ENCODE assay signal across 10 mouse cellular contexts in genomic region chr10:58383761-58384160, GRCm38 (mm10).
DNase-seq lines count a peak whose midpoint lies in the region; ATAC-seq and TF ChIP-seq lines count a peak whose summit lies in the region.
"Had no signal": no experiment of that assay in that cellular context is flagged by ENCODE, and none has a peak within 500 bp of the region (broad histone marks: within the 10 kb centered on the region; RNA-seq: fewer than 3 reads in every experiment).

No protein-coding gene starts in this region.

- no peak overlapping the region for H3K4me3 ChIP-seq in heart, embryonic 11.5 days (ENCODE audit: low read depth, low read length)
- H3K4me3 ChIP-seq in lung, postnatal 0 days (ENCODE audit: low read depth, low read length) = no peak overlapping the region
- H3K4me3 ChIP-seq in forebrain, embryonic 15.5 days = no peak overlapping the region
- no peak overlapping the region for H3K4me3 ChIP-seq in stomach, embryonic 16.5 days (replicated peaks; ENCODE audit: low read length)
- H3K4me3 ChIP-seq: midbrain, embryonic 12.5 days had no signal

- H3K36me3 ChIP-seq in heart, embryonic 11.5 days (ENCODE audit: control insufficient read depth, insufficient read depth, low read length) = no peaks in the 10 kb centered on the region
- H3K36me3 ChIP-seq in lung, postnatal 0 days (ENCODE audit: insufficient read depth, low read length) = no peaks in the 10 kb centered on the region
- no peaks in the 10 kb centered on the region for H3K36me3 ChIP-seq in forebrain, embryonic 15.5 days
- H3K36me3 ChIP-seq in stomach, embryonic 16.5 days (ENCODE audit: control insufficient read depth, insufficient read depth, low read length) = no peaks in the 10 kb centered on the region
- H3K36me3 ChIP-seq: midbrain, embryonic 12.5 days had no signal

- no peak for TF ChIP-seq CTCF in lung, postnatal 0 days (IDR thresholded peaks at IDR 0.05)

- peaks cover 27% of the 10 kb centered on the region for H3K4me1 ChIP-seq in heart, embryonic 11.5 days (ENCODE audit: control insufficient read depth, insufficient read depth, low read length)
- H3K4me1 ChIP-seq in lung, postnatal 0 days (ENCODE audit: insufficient read depth, low read depth, low read length) = peaks cover 7% of the 10 kb centered on the region; the same call in 1 of the 2 replicates
- H3K4me1 ChIP-seq in forebrain, embryonic 15.5 days = peaks cover 44% of the 10 kb centered on the region
- peaks cover 26% of the 10 kb centered on the region for H3K4me1 ChIP-seq in stomach, embryonic 16.5 days (ENCODE audit: control insufficient read depth, insufficient read depth, low read length)

- 55% methylated on average over 2 of the region's 2 CpGs for WGBS in heart, embryonic 11.5 days (ENCODE audit: insufficient replicate concordance)
- 74% methylated on average over 2 of the region's 2 CpGs for WGBS in lung, postnatal 0 days
- 56% methylated on average over 2 of the region's 2 CpGs for WGBS in forebrain, embryonic 15.5 days
- 60% methylated on average over 2 of the region's 2 CpGs for whole genome bisulfite sequencing in stomach, embryonic 16.5 days

- no peaks in the 10 kb centered on the region for H3K9me3 ChIP-seq in heart, embryonic 11.5 days (replicated peaks; ENCODE audit: control insufficient read depth, low read length)
- H3K9me3 ChIP-seq in lung, postnatal 0 days (ENCODE audit: low read length) = no peaks in the 10 kb centered on the region
- H3K9me3 ChIP-seq in forebrain, embryonic 15.5 days = no peaks in the 10 kb centered on the region
- no peaks in the 10 kb centered on the region for H3K9me3 ChIP-seq in stomach, embryonic 16.5 days (replicated peaks; ENCODE audit: control insufficient read depth, low read length)
- H3K9me3 ChIP-seq: midbrain, embryonic 12.5 days had no signal

- peak overlapping the region; percentile 54; the same call in 1 of the 2 replicates for H3K9ac ChIP-seq in heart, embryonic 11.5 days (ENCODE audit: low read depth, low read length)
- H3K9ac ChIP-seq in lung, postnatal 0 days (replicated peaks; ENCODE audit: low read depth) = no peak overlapping the region
- H3K9ac ChIP-seq in forebrain, embryonic 15.5 days (replicated peaks) = no peak overlapping the region
- no peak overlapping the region for H3K9ac ChIP-seq in stomach, embryonic 16.5 days (ENCODE audit: low read length)
- H3K9ac ChIP-seq: midbrain, embryonic 12.5 days had no signal

- peak overlapping the region; percentile 29 for H3K4me2 ChIP-seq in heart, embryonic 11.5 days
- H3K4me2 ChIP-seq in lung, postnatal 0 days (replicated peaks; ENCODE audit: low read depth, low read length) = no peak overlapping the region
- H3K4me2 ChIP-seq in forebrain, embryonic 15.5 days (replicated peaks) = no peak overlapping the region
- no peak overlapping the region for H3K4me2 ChIP-seq in stomach, embryonic 16.5 days (ENCODE audit: low read depth, low read length)
- H3K4me2 ChIP-seq: midbrain, embryonic 12.5 days had no signal

- no peaks in the 10 kb centered on the region for H3K27me3 ChIP-seq in heart, embryonic 11.5 days (ENCODE audit: control insufficient read depth, insufficient read depth, low read length)
- H3K27me3 ChIP-seq in lung, postnatal 0 days (replicated peaks; ENCODE audit: insufficient read depth, low read length) = no peaks in the 10 kb centered on the region
- no peaks in the 10 kb centered on the region for H3K27me3 ChIP-seq in forebrain, embryonic 15.5 days
- no peaks in the 10 kb centered on the region for H3K27me3 ChIP-seq in stomach, embryonic 16.5 days (ENCODE audit: control insufficient read depth, insufficient read depth, low read length)
- H3K27me3 ChIP-seq: CH12.LX; midbrain, embryonic 12.5 days had no signal

- peak overlapping the region; percentile 94 for H3K27ac ChIP-seq in heart, embryonic 11.5 days (ENCODE audit: low read depth, low read length)
- H3K27ac ChIP-seq in lung, postnatal 0 days (ENCODE audit: low read length) = peak overlapping the region; percentile 20; the same call in 1 of the 2 replicates
- peak overlapping the region; percentile 63 for H3K27ac ChIP-seq in forebrain, embryonic 15.5 days (replicated peaks)
- peak overlapping the region; percentile 74 for H3K27ac ChIP-seq in stomach, embryonic 16.5 days (ENCODE audit: low read length)

- DNase-seq in heart, adult 8-10 months (ENCODE audit: low spot score) = no peak
- DNase-seq in lung, postnatal 0 days (ENCODE audit: low spot score) = no peak
- DNase-seq in lung, postnatal 25 days (ENCODE audit: low spot score) = no peak
- DNase-seq in spleen, postnatal 10 days (ENCODE audit: low spot score in 2 of 2) = no peak
- DNase-seq in thymus, postnatal 0 days (ENCODE audit: low spot score) = no peak

- no peak for TF ChIP-seq EP300 in lung, postnatal 0 days (IDR thresholded peaks at IDR 0.05)

- ATAC-seq in heart, embryonic 11.5 days (replicated peaks; ENCODE audit: insufficient number of reproducible peaks, low FRiP score, low TSS enrichment) = no peak; the same call in 1 of the 2 replicates
- no peak for ATAC-seq in lung, postnatal 0 days
- ATAC-seq in forebrain, embryonic 15.5 days (replicated peaks) = peak; percentile 45
- no peak for ATAC-seq in stomach, embryonic 16.5 days (ENCODE audit: insufficient read depth, low FRiP score)

Comparison
In these comparisons a context has a peak if more than half of its experiments do, and no peak if none do; other contexts are left out.
1. H3K27ac ChIP-seq: peak in every context shown above with its lines; median percentile 94 in heart, embryonic 11.5 days; 74 in stomach, embryonic 16.5 days; 63 in forebrain, embryonic 15.5 days; 20 in lung, postnatal 0 days.